Mouse (Mus musculus) thymus, adult 2 months (tissue): ENCODE measurements around the gene Dstyk.

Experiments used
- CTCF ChIP-seq: fragments of 200-500 bp; IDR thresholded peaks from 2 replicates; pipeline ENCODE4 v1.5.1; 2012; ENCODE audit warnings: mild to moderate bottlenecking, control low read depth, low read length, moderate library complexity, borderline replicate concordance; ENCODE audit not compliant: control insufficient read depth, poor library complexity, insufficient read depth; ENCODE audit errors: extremely low read depth
- POLR2A ChIP-seq: fragments of 200-500 bp; IDR thresholded peaks from 2 replicates; pipeline ENCODE4 v1.6.1; 2012; ENCODE audit warnings: mild to moderate bottlenecking, low read length, control low read depth, moderate library complexity; ENCODE audit not compliant: control insufficient read depth, poor library complexity, insufficient read depth; ENCODE audit errors: extremely low read depth

DNA sequence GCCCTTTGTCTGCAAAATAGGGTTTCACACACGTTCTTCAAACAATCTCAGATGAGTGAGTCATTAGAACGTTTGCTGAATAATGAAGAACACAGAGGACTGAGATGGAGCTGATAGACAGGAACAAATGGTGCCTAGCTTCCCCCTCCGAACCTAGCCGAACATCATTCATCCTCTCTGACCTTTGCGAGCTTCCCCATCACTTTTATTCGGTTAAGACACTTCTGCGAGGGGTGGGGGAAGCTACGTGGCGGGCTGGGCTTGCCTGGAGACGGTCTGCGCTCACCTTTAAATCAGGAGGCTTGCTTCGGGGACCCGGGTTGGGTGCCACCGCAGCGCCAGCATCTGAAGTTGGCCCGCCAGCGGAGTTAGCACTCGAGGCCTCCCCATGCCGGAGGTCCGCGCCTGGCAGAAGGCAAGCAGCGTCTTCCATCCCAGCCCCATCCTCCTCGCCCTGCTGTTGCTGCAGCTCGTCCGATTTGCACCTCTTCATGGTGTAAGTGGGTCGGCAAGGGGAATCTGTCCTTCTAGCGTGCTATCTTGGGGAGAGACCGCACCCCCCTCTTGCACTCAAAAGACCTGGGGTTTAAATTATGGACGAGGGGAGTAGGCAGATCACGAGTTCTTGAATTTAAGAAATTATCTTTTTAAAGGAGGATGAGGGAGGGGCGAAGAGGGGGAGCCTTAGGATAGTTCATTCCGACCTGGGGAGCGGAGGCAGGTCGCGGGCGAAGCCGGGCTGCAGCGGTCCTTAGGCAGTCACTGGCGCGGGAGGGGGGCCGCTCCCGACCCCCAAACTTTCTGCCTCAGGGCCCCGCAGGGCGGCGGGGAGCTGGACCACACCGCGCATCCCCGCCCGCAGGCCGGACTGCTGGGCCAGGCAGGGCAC lies 26.4 kb upstream of the Dstyk start, which contains the start of gene Tmcc2:
- TF ChIP-seq CTCF (no peak), POLR2A (no peak)
